Mouse (Mus musculus) small intestine, adult 2 months (tissue): ENCODE data around the gene Tmem236.

ENCODE experiments used
- CTCF ChIP-seq: fragments of 200-500 bp; IDR thresholded peaks from 2 replicates; pipeline ENCODE4 v1.5.1; 2012; ENCODE audit warnings: low read depth, mild to moderate bottlenecking, control low read depth, inconsistent platforms, low read length, moderate library complexity, mixed read lengths; ENCODE audit not compliant: insufficient replicate concordance, insufficient read length; ENCODE audit errors: extremely low read depth
- POLR2A ChIP-seq: fragments of 200-500 bp; IDR thresholded peaks from 2 replicates; pipeline ENCODE4 v1.6.1; 2012; ENCODE audit warnings: low read depth, mild to moderate bottlenecking, control low read depth, inconsistent platforms, low read length, moderate library complexity

DNA sequence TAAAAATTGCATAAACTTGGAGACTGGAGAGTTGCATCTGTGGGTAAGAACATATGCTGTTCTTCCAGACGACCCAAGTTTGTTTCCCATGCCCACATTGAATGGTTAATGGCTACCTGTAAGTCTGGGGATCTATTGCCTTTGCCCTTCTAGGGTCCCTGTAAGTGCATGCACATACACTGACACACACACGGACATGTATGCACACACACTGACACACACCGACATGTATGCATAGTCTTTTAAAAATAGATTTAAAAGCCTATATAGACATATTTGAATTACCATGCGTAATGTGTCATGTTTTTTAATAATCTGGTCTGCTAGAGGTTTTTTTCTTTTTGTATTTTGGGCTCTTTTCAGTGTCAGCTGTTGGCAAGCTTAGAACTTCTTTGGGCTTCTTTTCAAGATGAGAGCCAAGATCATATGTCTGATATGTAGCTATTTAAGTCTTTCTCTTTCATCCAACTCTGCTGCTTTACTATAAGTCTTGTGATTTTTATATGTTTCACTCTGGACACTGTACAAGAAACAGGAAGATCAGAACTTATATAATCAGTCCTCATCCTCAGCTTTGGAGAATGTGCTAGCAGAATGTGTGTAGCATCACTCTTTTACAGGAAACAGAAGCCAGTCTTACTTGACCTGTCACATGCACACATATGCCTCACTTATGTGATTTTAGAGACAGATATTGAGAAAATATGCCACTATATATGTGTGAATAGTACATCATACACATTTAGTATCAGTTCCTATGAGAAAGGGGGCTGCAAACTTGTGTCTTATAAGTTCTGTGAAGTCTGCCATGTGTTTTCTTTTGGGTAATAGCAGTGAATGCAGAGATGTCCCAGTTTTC, 41.6 kb upstream of the Tmem236 start:
- TF ChIP-seq POLR2A (no peak), CTCF (no peak)
